Mouse (Mus musculus) forebrain, postnatal 0 days (tissue): Measurements from ENCODE around the gene Akr1c20. TPM values are rescaled to one million over a fixed set of nuclear protein-coding genes. Genes with fewer than 3 reads are reported as not detected.

Source experiments
- ATAC-seq: fragments of 200-750 bp; cut with Nextera tagmentation; 2 replicates; pipeline ENCODE4 v1.8.0; 2017; ENCODE audit warnings: mild to moderate bottlenecking, moderate library complexity
- DNase-seq: peaks from one replicate; pipeline ENCODE4 v3.0.0-alpha.2; 2015
- H3K27ac ChIP-seq: fragments of 300-500 bp; sonication (generic); 2 replicates; pipeline ENCODE4 v1.5.1; 2014; ENCODE audit warnings: low read depth, mild to moderate bottlenecking, antibody characterized with exemption, low read length, moderate library complexity, mixed read lengths
- H3K27me3 ChIP-seq: fragments of 300-500 bp; sonication (generic); 2 replicates; pipeline ENCODE4 v1.6.1; 2014; ENCODE audit warnings: mild to moderate bottlenecking, low read length, mixed read lengths; ENCODE audit not compliant: insufficient read depth
- H3K36me3 ChIP-seq: fragments of 300-500 bp; sonication (generic); 2 replicates; pipeline ENCODE4 v1.6.1; 2014; ENCODE audit warnings: mild to moderate bottlenecking, moderate library complexity; ENCODE audit not compliant: insufficient read depth
- H3K4me1 ChIP-seq: fragments of 300-500 bp; sonication (generic); 2 replicates; pipeline ENCODE4 v1.6.1; 2014; ENCODE audit warnings: antibody characterized with exemption; ENCODE audit not compliant: insufficient read depth
- H3K4me2 ChIP-seq: fragments of 300-500 bp; sonication (generic); 2 replicates; pipeline ENCODE4 v1.6.1; 2014; ENCODE audit warnings: low read depth, mild to moderate bottlenecking, moderate library complexity
- H3K4me3 ChIP-seq: fragments of 300-500 bp; sonication (generic); 2 replicates; pipeline ENCODE4 v1.5.1; 2014; ENCODE audit warnings: low read depth, low read length, mixed read lengths
- H3K9ac ChIP-seq: fragments of 300-500 bp; sonication (generic); 2 replicates; pipeline ENCODE4 v1.6.1; 2014; ENCODE audit warnings: mild to moderate bottlenecking
- H3K9me3 ChIP-seq: fragments of 300-500 bp; sonication (generic); 2 replicates; pipeline ENCODE4 v1.6.1; 2016; ENCODE audit warnings: low read length
- CTCF ChIP-seq: sonication (generic); IDR thresholded peaks from 2 replicates; pipeline ENCODE4 v1.5.1; 2016; ENCODE audit warnings: antibody characterized with exemption, control low read depth, low read depth
- WGBS: fragments of 180-500 bp; shearing (Covaris S2); extraction: QIAGEN DNeasy Blood & Tissue Kit; methylation state at CpG from one replicate; pipeline ENCODE4 v1.1.7; 2014; 5-methylcytosine and 5-hydroxymethylcytosine counted together
- polyA plus RNA-seq: library from polyadenylated mRNA; unstranded; fragments of >200 nt; fragmentation: Nextera tagmentation; extraction: Ambion mirVana; gene quantifications from 2 replicates; pipeline ENCODE4 v1.2.1, GENCODE M21; 2015
- total RNA-seq: library from RNA; depleted of rRNA; stranded (reverse); fragments of >200 nt; gene quantifications from 2 replicates; pipeline ENCODE4 v1.2.3, GENCODE M21; 2014; rRNA removed

Akr1c20 gene
- total RNA-seq (not detected in 2 replicates), polyA plus RNA-seq (not detected in 2 replicates)

DNA sequence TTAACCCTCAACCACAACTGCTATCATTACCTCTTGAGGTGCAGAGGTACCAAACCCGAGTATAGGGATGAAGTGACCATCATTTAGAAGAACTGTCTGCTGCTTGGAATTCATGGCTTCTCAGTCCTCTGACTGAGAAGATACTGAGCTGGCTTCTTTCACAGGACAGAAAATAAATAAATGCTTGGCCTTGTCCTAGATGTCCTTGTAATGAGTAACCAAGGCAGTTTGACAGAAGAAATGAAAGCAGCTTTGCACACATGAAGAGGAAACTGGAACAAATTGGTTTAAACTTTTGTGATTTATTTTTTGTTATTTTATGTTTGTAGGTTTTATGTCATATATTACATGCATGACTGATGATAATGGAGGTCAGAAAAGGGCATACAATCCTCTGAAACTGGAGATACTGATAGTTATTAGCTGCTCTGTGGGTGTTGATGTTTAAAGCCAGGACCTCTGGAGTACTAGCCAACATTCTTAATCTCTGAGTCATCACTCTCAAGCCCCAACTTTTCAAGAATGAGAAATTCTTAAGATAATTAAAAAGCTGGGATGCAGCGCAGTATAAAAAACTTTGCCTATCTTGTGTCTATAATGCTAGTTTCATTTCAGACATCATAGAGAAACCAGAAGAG is at the start of gene Akr1c20:
TSS of gene Akr1c20 (minus strand) at position 145 of the 638 bp plus-strand sequence.
- no peaks in the 10 kb centered on the region for H3K27me3 ChIP-seq
- WGBS, result 85% methylated on average over 2 of the region's 2 CpGs
- H3K4me2 ChIP-seq, result no peak within 1 kb of the TSS
- DNase-seq, result no peak
- H3K4me1 ChIP-seq, result no peaks in the 10 kb centered on the region
- no peak for ATAC-seq
- no peaks in the 10 kb centered on the region for H3K36me3 ChIP-seq
- no peak within 1 kb of the TSS for H3K4me3 ChIP-seq
- H3K9ac ChIP-seq, result no peak within 1 kb of the TSS
- no peak for TF ChIP-seq CTCF
- H3K27ac ChIP-seq, result no peak within 1 kb of the TSS
- H3K9me3 ChIP-seq, result no peaks in the 10 kb centered on the region

DNA sequence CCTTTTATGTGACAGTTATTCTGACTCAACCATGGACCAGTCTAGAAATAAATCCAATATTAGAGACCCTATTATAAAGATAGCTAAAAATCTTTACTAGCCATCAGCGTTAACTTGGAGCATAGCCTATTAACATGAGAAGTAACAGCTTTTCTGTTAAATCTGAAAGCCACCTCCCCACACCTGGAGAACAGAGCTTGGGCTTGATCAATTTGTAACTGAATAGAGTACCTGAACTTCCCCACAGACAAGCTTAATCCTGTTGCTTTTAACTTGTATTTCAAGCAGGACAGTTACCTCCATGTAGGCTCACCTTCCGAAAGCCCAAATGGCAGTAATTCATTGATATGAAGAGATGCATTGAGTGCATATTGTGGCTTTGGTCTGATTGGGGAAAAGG is 42.9 kb upstream of the Akr1c20 start:
- TF ChIP-seq CTCF, result no peak
- H3K27ac ChIP-seq, result no peak overlapping the region
- DNase-seq, result no peak
- H3K9ac ChIP-seq, result no peak overlapping the region
- H3K36me3 ChIP-seq, result no peaks in the 10 kb centered on the region
- 84% methylated on average over 2 of the region's 2 CpGs for WGBS
- H3K9me3 ChIP-seq, result no peaks in the 10 kb centered on the region
- no peak overlapping the region for H3K4me3 ChIP-seq
- no peak for ATAC-seq
- no peaks in the 10 kb centered on the region for H3K4me1 ChIP-seq
- no peaks in the 10 kb centered on the region for H3K27me3 ChIP-seq
- no peak overlapping the region for H3K4me2 ChIP-seq

DNA sequence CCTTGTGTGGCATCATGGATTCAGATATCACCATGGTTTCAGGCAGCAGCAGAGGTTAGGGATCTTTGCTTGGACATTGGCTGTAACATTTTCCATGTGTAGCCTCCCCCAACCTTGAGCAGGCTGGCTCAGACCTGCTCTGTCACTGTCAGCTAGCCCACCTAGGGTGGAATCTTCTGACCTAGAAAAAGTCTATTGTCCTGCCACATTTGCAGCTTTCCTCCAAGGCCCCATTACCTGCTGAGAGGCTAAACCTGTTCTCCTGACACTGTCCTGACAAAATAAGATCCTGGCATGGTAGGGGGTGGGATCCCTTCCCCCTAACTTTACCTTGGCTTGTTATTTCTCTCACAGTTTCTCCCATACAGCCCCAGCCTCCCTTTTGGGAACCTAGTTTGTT is 37.4 kb upstream of the Akr1c20 start:
- Histone ChIP-seq H3K36me3 (no peaks in the 10 kb centered on the region), H3K4me2 (no peak overlapping the region), H3K27ac (no peak overlapping the region), H3K27me3 (no peaks in the 10 kb centered on the region), H3K9ac (no peak overlapping the region), H3K9me3 (no peaks in the 10 kb centered on the region), H3K4me1 (no peaks in the 10 kb centered on the region), H3K4me3 (no peak overlapping the region)
- TF ChIP-seq CTCF, result no peak
- DNase-seq (no peak), ATAC-seq (no peak)

DNA sequence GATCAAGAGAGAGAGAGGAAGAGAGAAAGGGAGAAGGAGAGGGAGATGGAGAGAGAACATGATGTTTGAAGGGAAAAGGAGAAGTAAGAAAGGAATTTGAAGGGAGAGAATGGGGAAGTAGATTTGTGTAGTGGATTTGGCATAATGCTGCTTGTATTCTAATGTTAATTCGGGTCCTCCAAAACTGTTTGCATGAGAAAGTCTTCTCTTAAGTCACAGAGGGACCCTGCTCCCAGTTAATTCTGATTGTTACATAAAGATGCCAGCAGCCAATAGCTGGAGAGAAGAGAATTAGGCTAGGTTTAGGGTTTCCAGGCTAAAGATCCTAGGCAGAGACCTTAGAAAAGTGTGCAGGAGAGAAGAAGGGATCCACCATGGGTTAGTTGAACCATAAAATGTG is 36.0 kb upstream of the Akr1c20 start:
- Histone ChIP-seq H3K9me3 (no peaks in the 10 kb centered on the region), H3K27ac (no peak overlapping the region), H3K27me3 (no peaks in the 10 kb centered on the region), H3K9ac (no peak overlapping the region), H3K4me2 (no peak overlapping the region), H3K4me3 (no peak overlapping the region), H3K36me3 (no peaks in the 10 kb centered on the region), H3K4me1 (no peaks in the 10 kb centered on the region)
- ATAC-seq (no peak), DNase-seq (no peak)
- 78% methylated on average over 1 of the region's 1 CpGs for WGBS
- no peak for TF ChIP-seq CTCF

DNA sequence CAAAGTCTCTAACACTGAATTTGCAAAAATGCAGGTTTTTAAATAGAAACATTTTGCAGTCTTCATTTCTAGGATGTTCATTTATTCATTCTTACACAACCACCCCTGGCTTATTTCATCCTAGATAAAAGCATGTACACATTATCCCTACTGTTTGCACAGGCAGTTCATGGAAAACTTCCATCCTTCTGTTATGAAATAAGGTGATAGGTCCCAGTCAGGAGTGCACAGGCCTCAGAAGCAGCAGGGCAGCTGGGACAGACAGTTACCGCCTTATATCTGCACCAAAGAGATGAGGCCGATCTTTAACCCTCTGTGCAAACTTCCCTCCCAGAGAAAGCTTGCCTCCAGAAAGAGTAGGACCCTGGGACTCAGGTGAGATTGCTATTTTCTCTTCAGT is 8.3 kb downstream of the Akr1c20 start:
- H3K27me3 ChIP-seq, result no peaks in the 10 kb centered on the region
- TF ChIP-seq CTCF, result no peak
- H3K9me3 ChIP-seq, result no peaks in the 10 kb centered on the region
- ATAC-seq (no peak), DNase-seq (no peak)
- H3K27ac ChIP-seq, result no peak overlapping the region
- H3K36me3 ChIP-seq, result no peaks in the 10 kb centered on the region
- no peak overlapping the region for H3K9ac ChIP-seq
- H3K4me2 ChIP-seq, result no peak overlapping the region
- H3K4me1 ChIP-seq, result no peaks in the 10 kb centered on the region
- 94% methylated on average over 2 of the region's 2 CpGs for WGBS
- no peak overlapping the region for H3K4me3 ChIP-seq

DNA sequence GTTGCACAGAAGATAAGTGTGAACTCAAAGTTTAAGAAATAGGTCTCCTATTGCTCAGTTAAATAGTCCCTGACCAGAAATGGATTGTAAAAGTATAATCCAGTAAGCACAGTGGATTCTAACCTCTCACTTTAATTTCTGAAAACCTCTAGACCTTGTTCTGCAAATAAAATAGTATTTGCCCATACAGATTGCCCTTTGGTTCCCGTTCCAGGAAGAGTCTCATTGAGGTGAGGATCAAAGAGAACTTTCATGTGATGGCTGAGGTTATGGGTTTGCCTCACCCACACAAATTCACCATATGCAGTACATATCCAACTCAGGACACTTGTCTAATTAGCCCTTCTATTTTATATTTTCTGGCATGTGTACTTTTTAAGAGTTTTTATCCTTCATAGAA is 55.2 kb downstream of the Akr1c20 start:
- WGBS, result 80% methylated on average over 1 of the region's 1 CpGs
- H3K4me1 ChIP-seq, result no peaks in the 10 kb centered on the region
- ATAC-seq, result no peak
- H3K9me3 ChIP-seq, result no peaks in the 10 kb centered on the region
- no peaks in the 10 kb centered on the region for H3K36me3 ChIP-seq
- no peak overlapping the region for H3K9ac ChIP-seq
- no peaks in the 10 kb centered on the region for H3K27me3 ChIP-seq
- H3K4me2 ChIP-seq, result no peak overlapping the region
- no peak overlapping the region for H3K27ac ChIP-seq
- H3K4me3 ChIP-seq, result no peak overlapping the region
- TF ChIP-seq CTCF, result no peak
- DNase-seq, result no peak

DNA sequence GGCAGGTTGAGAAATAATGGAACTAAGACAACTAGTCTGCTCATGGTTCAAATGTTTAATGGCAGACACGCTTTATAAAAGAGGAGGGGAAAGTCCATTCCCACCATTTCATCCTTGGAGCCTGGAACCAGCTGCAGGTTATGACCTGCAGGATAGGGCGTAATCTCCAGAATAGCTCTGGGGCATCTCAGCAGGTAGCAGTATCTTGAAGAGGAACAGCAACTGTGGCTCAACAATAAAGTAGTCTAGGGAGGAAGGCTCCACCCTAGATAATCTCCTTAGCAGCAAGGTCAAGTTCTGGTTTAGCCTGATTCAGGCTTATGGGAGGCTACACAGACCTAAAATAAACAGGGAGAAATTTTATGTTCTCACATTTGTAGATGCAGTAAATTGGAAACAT is 57.5 kb downstream of the Akr1c20 start:
- Histone ChIP-seq H3K4me3 (no peak overlapping the region), H3K27me3 (no peaks in the 10 kb centered on the region), H3K4me1 (no peaks in the 10 kb centered on the region), H3K4me2 (no peak overlapping the region), H3K36me3 (no peaks in the 10 kb centered on the region), H3K9me3 (no peaks in the 10 kb centered on the region), H3K9ac (no peak overlapping the region), H3K27ac (no peak overlapping the region)
- DNase-seq (no peak), ATAC-seq (no peak)
- 91% methylated on average over 2 of the region's 2 CpGs for WGBS
- no peak for TF ChIP-seq CTCF

Other genes with a start within 250 kb of the Akr1c20 start
- gene Akr1c12, start 243.9 kb downstream of the Akr1c20 start, total RNA-seq, result not detected in 2 replicates
- gene Akr1c12, start 243.9 kb downstream of the Akr1c20 start, polyA plus RNA-seq, result 0.22 and 0.52 TPM in 2 replicates
- not detected in 2 replicates for gene Akr1c6, start 89.0 kb downstream of the Akr1c20 start, total RNA-seq
- gene Akr1c6, start 89.0 kb downstream of the Akr1c20 start, polyA plus RNA-seq, result not detected in 2 replicates
- gene Akr1c21, start 50.7 kb upstream of the Akr1c20 start, total RNA-seq, result not detected in 2 replicates
- not detected in 2 replicates for gene Akr1c21, start 50.7 kb upstream of the Akr1c20 start, polyA plus RNA-seq
- 10.0 and 10.2 TPM in 2 replicates for gene Akr1e1, start 85.8 kb upstream of the Akr1c20 start, total RNA-seq
- 31.8 and 34.9 TPM in 2 replicates for gene Akr1e1, start 85.8 kb upstream of the Akr1c20 start, polyA plus RNA-seq